Mouse (Mus musculus) stomach, postnatal 0 days (tissue): ENCODE measurements at regions not wholly inside any gene's neighbourhood (a gene's known extent, or its start where the extent isn't known, plus 50 kb on each side); places are given as distances from the start of the nearest gene placed in this dataset.

ENCODE experiments used
- ATAC-seq: fragments of 200-750 bp; cut with Nextera tagmentation; 2 replicates; pipeline ENCODE4 v1.8.0; 2017; ENCODE audit not compliant: low FRiP score, low TSS enrichment
- DNase-seq: peaks from one replicate; pipeline ENCODE4 v3.0.0-alpha.2; 2016; ENCODE audit warnings: low spot score
- H3K27ac ChIP-seq: fragments of 300-500 bp; sonication (generic); replicated peaks from 2 replicates; pipeline ENCODE4 v1.5.1; 2014; ENCODE audit warnings: mild to moderate bottlenecking, control low read depth
- H3K27me3 ChIP-seq: fragments of 300-500 bp; sonication (generic); 2 replicates; pipeline ENCODE4 v1.6.1; 2014; ENCODE audit warnings: low read length; ENCODE audit not compliant: control insufficient read depth, insufficient read depth
- H3K36me3 ChIP-seq: fragments of 300-500 bp; sonication (generic); 2 replicates; pipeline ENCODE4 v1.6.1; 2014; ENCODE audit warnings: low read length, mixed read lengths; ENCODE audit not compliant: control insufficient read depth, insufficient read depth
- H3K4me1 ChIP-seq: fragments of 300-500 bp; sonication (generic); replicated peaks from 2 replicates; pipeline ENCODE4 v1.6.1; 2014; ENCODE audit warnings: antibody characterized with exemption; ENCODE audit not compliant: control insufficient read depth, insufficient read depth
- H3K4me2 ChIP-seq: fragments of 300-500 bp; sonication (generic); replicated peaks from 2 replicates; pipeline ENCODE4 v1.6.1; 2014; ENCODE audit warnings: low read depth, mild to moderate bottlenecking, control low read depth, moderate library complexity
- H3K4me3 ChIP-seq: fragments of 300-500 bp; sonication (generic); 2 replicates; pipeline ENCODE4 v1.5.1; 2014; ENCODE audit warnings: low read depth, low read length, control low read depth
- H3K9ac ChIP-seq: fragments of 300-500 bp; sonication (generic); 2 replicates; pipeline ENCODE4 v1.6.1; 2014; ENCODE audit warnings: mild to moderate bottlenecking, low read length, control low read depth, mixed read lengths
- H3K9me3 ChIP-seq: fragments of 300-500 bp; sonication (generic); 2 replicates; pipeline ENCODE4 v1.6.1; 2016; ENCODE audit warnings: low read length; ENCODE audit not compliant: control insufficient read depth
- CTCF ChIP-seq: IDR thresholded peaks from 2 replicates; pipeline ENCODE4 v1.5.1; 2016; ENCODE audit warnings: antibody characterized with exemption, low read depth, mild to moderate bottlenecking, moderate library complexity
- EP300 ChIP-seq: optimal IDR thresholded peaks from 2 replicates; pipeline ENCODE3; 2016; ENCODE audit warnings: antibody characterized with exemption
- WGBS: fragments of 180-500 bp; shearing (Covaris S2); extraction: QIAGEN DNeasy Blood & Tissue Kit; methylation state at CpG from one replicate; pipeline ENCODE4 v1.1.7; 2014; 5-methylcytosine and 5-hydroxymethylcytosine counted together

GRCm38 (mm10) chr10:21819686-21820085, 62.3 kb upstream of the Sgk1 start:
- no peak for ATAC-seq
- no peak for DNase-seq
- no peak overlapping the region for H3K9ac ChIP-seq
- no peak overlapping the region for H3K27ac ChIP-seq
- H3K4me3 ChIP-seq = no peak overlapping the region
- H3K27me3 ChIP-seq = no peaks in the 10 kb centered on the region
- no peaks in the 10 kb centered on the region for H3K4me1 ChIP-seq
- no peaks in the 10 kb centered on the region for H3K36me3 ChIP-seq
- H3K4me2 ChIP-seq = no peak overlapping the region
- no peaks in the 10 kb centered on the region for H3K9me3 ChIP-seq
- 87% methylated on average over 3 of the region's 3 CpGs for WGBS
- no peak for TF ChIP-seq CTCF
- no peak for TF ChIP-seq EP300

GRCm38 (mm10) chr10:21821421-21821820, 60.6 kb upstream of the Sgk1 start:
- DNase-seq = no peak

GRCm38 (mm10) chr10:21824418-21825025, 57.5 kb upstream of the Sgk1 start:
- WGBS = 60% methylated on average over 12 of the region's 12 CpGs
- Histone ChIP-seq H3K4me2 (no peak overlapping the region), H3K9me3 (no peaks in the 10 kb centered on the region), H3K27ac (no peak overlapping the region), H3K4me1 (0 out of 2 replicates have a peak, but pooled peaks cover 2% of the 10 kb centered on the region), H3K36me3 (no peaks in the 10 kb centered on the region), H3K9ac (no peak overlapping the region), H3K27me3 (no peaks in the 10 kb centered on the region), H3K4me3 (no peak overlapping the region)
- TF ChIP-seq EP300 (no peak), CTCF (no peak)
- DNase-seq (no peak), ATAC-seq (no peak)

More at GRCm38 (mm10) chr10:21821421-21821820, 60.6 kb upstream of the Sgk1 start:
- no peak overlapping the region for H3K4me2 ChIP-seq
- no peak for ATAC-seq
- no peak for TF ChIP-seq EP300
- TF ChIP-seq CTCF = no peak
- no peaks in the 10 kb centered on the region for H3K4me1 ChIP-seq
- no peak overlapping the region for H3K9ac ChIP-seq
- H3K27ac ChIP-seq = no peak overlapping the region
- H3K9me3 ChIP-seq = no peaks in the 10 kb centered on the region
- 76% methylated on average over 5 of the region's 5 CpGs for WGBS
- H3K4me3 ChIP-seq = no peak overlapping the region
- no peaks in the 10 kb centered on the region for H3K27me3 ChIP-seq
- no peaks in the 10 kb centered on the region for H3K36me3 ChIP-seq

- Histone ChIP-seq H3K4me3 (no peak overlapping the region), H3K4me1 (0 out of 2 replicates have a peak, but pooled peaks cover 2% of the 10 kb centered on the region), H3K36me3 (no peaks in the 10 kb centered on the region), H3K4me2 (no peak overlapping the region), H3K9ac (no peak overlapping the region), H3K27me3 (no peaks in the 10 kb centered on the region), H3K9me3 (no peaks in the 10 kb centered on the region), H3K27ac (peak overlapping the region; percentile 65)
- TF ChIP-seq CTCF = no peak
- TF ChIP-seq EP300 = no peak
- ATAC-seq (peak; percentile 71), DNase-seq (peak; percentile 43)
- 57% methylated on average over 5 of the region's 5 CpGs for WGBS
Observed at GRCm38 (mm10) chr10:21826793-21827504, 55.0 kb upstream of the Sgk1 start.

GRCm38 (mm10) chr10:21827505-21827844, 54.5 kb upstream of the Sgk1 start:
- Histone ChIP-seq H3K36me3 (no peaks in the 10 kb centered on the region), H3K4me3 (no peak overlapping the region), H3K9me3 (no peaks in the 10 kb centered on the region), H3K4me2 (no peak overlapping the region), H3K9ac (no peak overlapping the region), H3K4me1 (0 out of 2 replicates have a peak, but pooled peaks cover 2% of the 10 kb centered on the region), H3K27ac (peak overlapping the region; percentile 65), H3K27me3 (no peaks in the 10 kb centered on the region)
- TF ChIP-seq EP300 = no peak
- no peak for TF ChIP-seq CTCF
- ATAC-seq (0 out of 2 replicates have a peak, but pooled peaks have one; percentile 36), DNase-seq (no peak)
- WGBS = 64% methylated on average over 3 of the region's 3 CpGs
